Comparison of ENCODE assay signal across 8 mouse cellular contexts in genomic region chr13:49188219-49188965, GRCm38 (mm10). TPM values are rescaled to one million over a fixed set of nuclear protein-coding genes. Genes with fewer than 3 reads are reported as not detected.
DNase-seq lines count a peak whose midpoint lies in the region; ATAC-seq and TF ChIP-seq lines count a peak whose summit lies in the region.

No protein-coding gene starts in this region.

- peak overlapping the region; percentile 95 for H3K9ac ChIP-seq in liver, adult 2 months (ENCODE audit: low read depth, low read length)
- H3K9ac ChIP-seq in hindbrain, embryonic 15.5 days = peak overlapping the region; percentile 64
- peak overlapping the region; percentile 71; the same call in 1 of the 2 replicates for H3K9ac ChIP-seq in midbrain, embryonic 13.5 days (replicated peaks)

- H3K4me3 ChIP-seq in liver, adult 2 months (ENCODE audit: insufficient read depth, low read depth, low read length) = peak overlapping the region; percentile 86
- H3K4me3 ChIP-seq in brown adipose tissue, adult 24 weeks (ENCODE audit: insufficient read depth, low read depth, low read length) = peak overlapping the region; percentile 90
- peak overlapping the region; percentile 74 for H3K4me3 ChIP-seq in hindbrain, embryonic 15.5 days
- peak overlapping the region; percentile 71 for H3K4me3 ChIP-seq in midbrain, embryonic 13.5 days (replicated peaks)

- H3K27ac ChIP-seq in liver, adult 2 months (replicated peaks; ENCODE audit: insufficient read depth, low read depth, low read length) = peak overlapping the region; percentile 86
- peak overlapping the region; percentile 59 for H3K27ac ChIP-seq in brown adipose tissue, adult 24 weeks (replicated peaks; ENCODE audit: low read depth, low read length)
- H3K27ac ChIP-seq in hindbrain, embryonic 15.5 days (replicated peaks) = 0 out of 2 replicates have a peak overlapping the region, but pooled peaks have one; percentile 60
- H3K27ac ChIP-seq in midbrain, embryonic 13.5 days = no peak overlapping the region

- peak; percentile 56 for ATAC-seq in hindbrain, embryonic 15.5 days (ENCODE audit: low FRiP score, low read depth)
- ATAC-seq in midbrain, embryonic 13.5 days = no peak; the same call in 1 of the 2 replicates

- DNase-seq in liver, adult 2 months (ENCODE audit: extremely low read depth, low read depth, low spot score) = no peak
- no peak for DNase-seq in liver
- DNase-seq in left cerebral cortex, postnatal 4 days = no peak
- DNase-seq in layer of hippocampus, adult 9-10 months (ENCODE audit: low spot score) = no peak
- no peak for DNase-seq in thymus, adult 18-20 months

- H3K4me2 ChIP-seq in hindbrain, embryonic 15.5 days = peak overlapping the region; percentile 98
- peak overlapping the region; percentile 98 for H3K4me2 ChIP-seq in midbrain, embryonic 13.5 days (replicated peaks)

- intact Hi-C loops in left cerebral cortex, postnatal 4 days (cut with DNase I) = no loop called here

- H3K4me1 ChIP-seq in liver, adult 2 months (ENCODE audit: control insufficient read depth, insufficient read depth, low read length) = peaks cover 40% of the 10 kb centered on the region
- peaks cover 35% of the 10 kb centered on the region for H3K4me1 ChIP-seq in brown adipose tissue, adult 24 weeks (ENCODE audit: control insufficient read depth, insufficient read depth, insufficient read length, low read length)
- peaks cover 36% of the 10 kb centered on the region for H3K4me1 ChIP-seq in hindbrain, embryonic 15.5 days (replicated peaks)
- peaks cover 37% of the 10 kb centered on the region for H3K4me1 ChIP-seq in midbrain, embryonic 13.5 days (replicated peaks)

- H3K79me2 ChIP-seq in liver, adult 2 months (ENCODE audit: control insufficient read depth, insufficient read depth, low read length) = peaks cover 14% of the 10 kb centered on the region

- no peak for TF ChIP-seq CTCF in liver, adult 2 months (IDR thresholded peaks at IDR 0.05; ENCODE audit: low read depth, low read length)

- TF ChIP-seq POLR2A in liver, adult 2 months (IDR thresholded peaks at IDR 0.05; ENCODE audit: extremely low read depth, insufficient read depth, low read length) = no peak

- H3K36me3 ChIP-seq in liver, adult 2 months (ENCODE audit: control insufficient read depth, insufficient read depth, low read length) = no peaks in the 10 kb centered on the region
- no peaks in the 10 kb centered on the region for H3K36me3 ChIP-seq in hindbrain, embryonic 15.5 days
- no peaks in the 10 kb centered on the region for H3K36me3 ChIP-seq in midbrain, embryonic 13.5 days

- no peaks in the 10 kb centered on the region for H3K27me3 ChIP-seq in liver, adult 2 months (ENCODE audit: control insufficient read depth, insufficient read depth, low read length)
- H3K27me3 ChIP-seq in hindbrain, embryonic 15.5 days = no peaks in the 10 kb centered on the region
- peaks cover 21% of the 10 kb centered on the region for H3K27me3 ChIP-seq in midbrain, embryonic 13.5 days

- WGBS in liver, adult 2 months = 4% methylated on average over 15 of the region's 15 CpGs
- WGBS in hindbrain, embryonic 15.5 days = 26% methylated on average over 15 of the region's 15 CpGs
- 29% methylated on average over 15 of the region's 15 CpGs for WGBS in midbrain, embryonic 13.5 days

- H3K9me3 ChIP-seq in hindbrain, embryonic 15.5 days = no peaks in the 10 kb centered on the region
- H3K9me3 ChIP-seq in midbrain, embryonic 13.5 days = no peaks in the 10 kb centered on the region

RNA-seq across cellular contexts. Expression of gene Ninj1, which starts 1.1 kb away (rescaled TPM):
- 178 TPM in 2 replicates for total RNA-seq in liver, adult 2 months (2014; rRNA removed)
- 1,040 and 1,373 TPM in 2 replicates for polyA plus RNA-seq in liver, adult 2 months (2012; rRNA removed)
- polyA plus RNA-seq in brown adipose tissue, adult 24 weeks (2012; ENCODE audit: insufficient read depth, insufficient read length, missing spikeins) = 57.7 and 90.3 TPM in 2 replicates
- 28.2 and 32.3 TPM in 2 replicates for polyA plus RNA-seq in hindbrain, embryonic 15.5 days (2015; fragmentation: Nextera tagmentation; extraction: Ambion mirVana)
- 12.6 and 14.6 TPM in 2 replicates for polyA plus RNA-seq in midbrain, embryonic 13.5 days (2015; fragmentation: Nextera tagmentation; extraction: Ambion mirVana)
- total RNA-seq in left cerebral cortex, postnatal 4 days (2021) = 10 to 100 TPM; 17.2 to 17.4 TPM

RNA-seq across cellular contexts. Expression of gene Card19, which starts 27.4 kb away (rescaled TPM):
- 11.2 and 15.3 TPM in 2 replicates for total RNA-seq in liver, adult 2 months (2014; rRNA removed)
- polyA plus RNA-seq in liver, adult 2 months (2012; rRNA removed) = 35.4 and 38.0 TPM in 2 replicates
- polyA plus RNA-seq in brown adipose tissue, adult 24 weeks (2012; ENCODE audit: insufficient read depth, insufficient read length, missing spikeins) = 68.4 and 68.7 TPM in 2 replicates
- polyA plus RNA-seq in hindbrain, embryonic 15.5 days (2015; fragmentation: Nextera tagmentation; extraction: Ambion mirVana) = 33.8 and 37.9 TPM in 2 replicates
- polyA plus RNA-seq in midbrain, embryonic 13.5 days (2015; fragmentation: Nextera tagmentation; extraction: Ambion mirVana) = 14.9 and 18.9 TPM in 2 replicates
- 10 to 100 TPM in 1 of 2 experiments, 1 to 10 TPM in 1; 7.6 to 12.6 TPM for total RNA-seq in left cerebral cortex, postnatal 4 days (2021)

RNA-seq across cellular contexts. Expression of gene Wnk2, which starts 40.6 kb away (rescaled TPM):
- 0.07 and 0.09 TPM in 2 replicates for total RNA-seq in liver, adult 2 months (2014; rRNA removed)
- polyA plus RNA-seq in liver, adult 2 months (2012; rRNA removed) = 0.15 and 0.16 TPM in 2 replicates
- polyA plus RNA-seq in brown adipose tissue, adult 24 weeks (2012; ENCODE audit: insufficient read depth, insufficient read length, missing spikeins) = 0.63 TPM in 1 of 2 replicates, not detected in the other
- polyA plus RNA-seq in hindbrain, embryonic 15.5 days (2015; fragmentation: Nextera tagmentation; extraction: Ambion mirVana) = 19.6 and 23.2 TPM in 2 replicates
- polyA plus RNA-seq in midbrain, embryonic 13.5 days (2015; fragmentation: Nextera tagmentation; extraction: Ambion mirVana) = 19.3 and 21.0 TPM in 2 replicates
- 100 to 1,000 TPM; 134 to 137 TPM for total RNA-seq in left cerebral cortex, postnatal 4 days (2021)

Comparison
In these comparisons a context has a peak if more than half of its experiments do, and no peak if none do; other contexts are left out.
1. RNA of gene Ninj1, which starts 1.1 kb away (polyA plus RNA-seq): 1,040 to 1,373 TPM in liver, adult 2 months; 57.7 to 90.3 TPM in brown adipose tissue, adult 24 weeks, 28.2 to 32.3 TPM in hindbrain, embryonic 15.5 days and 12.6 to 14.6 TPM in midbrain, embryonic 13.5 days; every median in the first group is over 10 times any median in the second.
2. RNA of gene Wnk2, which starts 40.6 kb away (polyA plus RNA-seq): 19.6 to 23.2 TPM in hindbrain, embryonic 15.5 days and 19.3 to 21.0 TPM in midbrain, embryonic 13.5 days; 0.15 to 0.16 TPM in liver, adult 2 months and 0.63 TPM in brown adipose tissue, adult 24 weeks; every median in the first group is over 10 times any median in the second.
3. Peak in every context shown above with its lines, with median percentiles within 50 percentile points of each other: H3K4me3 ChIP-seq and H3K9ac ChIP-seq.